Mouse (Mus musculus): ENCODE data around the gene Myh13.

The Myh13 gene

DNA sequence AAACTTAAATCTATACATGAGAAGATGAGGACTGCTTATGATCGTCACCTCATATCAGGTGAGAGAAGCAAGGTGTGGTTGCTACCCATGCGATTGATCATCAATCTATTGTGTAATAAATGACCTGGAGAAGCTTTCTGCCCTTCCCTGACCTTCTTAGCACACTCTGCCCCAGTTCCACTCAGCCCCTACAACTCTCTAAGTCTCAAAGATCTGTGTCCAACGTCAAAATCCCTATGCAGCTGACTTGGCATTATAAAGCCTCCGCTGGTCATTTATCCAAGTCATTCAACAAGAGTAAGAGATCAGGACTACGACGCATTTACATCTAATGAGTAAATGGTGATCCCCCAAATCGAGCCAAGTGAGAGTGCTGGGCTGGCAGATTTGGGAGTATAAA is at the start of gene Myh13:
TSS of gene Myh13 (plus strand) at position 301 of the 400 bp plus-strand sequence.
- no peak for DNase-seq (ENCODE audit: inconsistent age in 2 of 2, low spot score in 1 of 2)

DNA sequence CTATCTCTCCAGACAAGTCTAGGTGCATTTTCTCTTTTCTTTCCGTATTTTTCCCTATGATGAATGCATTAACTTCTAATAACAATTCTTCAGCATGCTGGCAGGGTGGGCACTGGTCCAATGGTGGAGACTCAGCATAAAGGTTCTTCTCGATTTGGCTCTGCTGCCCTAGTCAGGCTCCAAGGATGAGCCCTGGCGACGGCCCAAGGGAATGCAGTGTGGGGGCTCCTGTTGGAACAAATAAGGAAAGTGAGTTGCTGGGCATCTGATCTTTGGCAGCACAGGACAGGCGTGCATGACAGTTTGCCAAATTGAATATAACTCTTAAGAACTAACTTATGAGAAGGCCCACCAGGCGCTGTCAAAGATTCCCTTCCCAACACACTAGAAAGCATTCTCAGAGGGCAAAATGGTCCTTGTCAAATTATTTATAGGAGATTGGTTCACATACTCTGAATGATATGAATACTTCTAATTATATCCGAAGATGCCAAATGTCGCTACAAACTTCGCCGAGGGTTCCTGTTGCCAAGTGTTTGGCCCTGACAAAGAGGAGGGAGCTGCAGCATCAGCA is 44.8 kb upstream of the Myh13 start, which contains the start of gene Myh8:
TSS of gene Myh8 (plus strand) at position 524 of the 574 bp plus-strand sequence.
- DNase-seq (ENCODE audit: inconsistent age in 2 of 2, low spot score in 1 of 2) = peak in 1 of 2 experiments; percentile 20

DNA sequence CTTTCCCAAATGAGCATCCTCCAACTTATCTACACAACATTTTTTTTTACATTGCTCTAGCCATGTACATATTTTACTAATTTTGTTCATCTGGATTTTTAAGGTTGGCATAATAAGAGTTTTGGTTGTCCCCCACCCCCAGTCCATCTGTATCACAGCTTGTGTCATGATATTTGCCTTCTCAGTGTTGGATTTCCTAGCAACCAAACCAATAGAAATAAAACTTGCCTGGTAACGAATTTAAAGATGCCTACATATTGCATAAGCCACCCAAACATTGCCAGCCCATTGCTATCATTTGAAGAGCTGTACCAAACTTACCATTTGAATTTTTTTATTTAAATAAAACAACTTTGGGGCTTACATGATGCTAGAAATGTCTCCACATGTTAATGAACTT is 28.0 kb upstream of the Myh13 start:
- no peak for DNase-seq (ENCODE audit: inconsistent age in 2 of 2, low spot score in 1 of 2)

- peak; percentile 6 to 53 for DNase-seq (ENCODE audit: inconsistent age in 2 of 2, low spot score in 1 of 2)
These were observed 7.6 kb upstream of the Myh13 start for GRCm38 (mm10) chr11:67313733-67314452.

- no peak for DNase-seq (ENCODE audit: inconsistent age in 2 of 2, low spot score in 1 of 2)
These were observed 5.1 kb downstream of the Myh13 start for GRCm38 (mm10) chr11:67326536-67326935.

GRCm38 (mm10) chr11:67344556-67344955 is 23.1 kb downstream of the Myh13 start:
- DNase-seq (ENCODE audit: inconsistent age in 2 of 2, low spot score in 1 of 2) = no peak

DNA sequence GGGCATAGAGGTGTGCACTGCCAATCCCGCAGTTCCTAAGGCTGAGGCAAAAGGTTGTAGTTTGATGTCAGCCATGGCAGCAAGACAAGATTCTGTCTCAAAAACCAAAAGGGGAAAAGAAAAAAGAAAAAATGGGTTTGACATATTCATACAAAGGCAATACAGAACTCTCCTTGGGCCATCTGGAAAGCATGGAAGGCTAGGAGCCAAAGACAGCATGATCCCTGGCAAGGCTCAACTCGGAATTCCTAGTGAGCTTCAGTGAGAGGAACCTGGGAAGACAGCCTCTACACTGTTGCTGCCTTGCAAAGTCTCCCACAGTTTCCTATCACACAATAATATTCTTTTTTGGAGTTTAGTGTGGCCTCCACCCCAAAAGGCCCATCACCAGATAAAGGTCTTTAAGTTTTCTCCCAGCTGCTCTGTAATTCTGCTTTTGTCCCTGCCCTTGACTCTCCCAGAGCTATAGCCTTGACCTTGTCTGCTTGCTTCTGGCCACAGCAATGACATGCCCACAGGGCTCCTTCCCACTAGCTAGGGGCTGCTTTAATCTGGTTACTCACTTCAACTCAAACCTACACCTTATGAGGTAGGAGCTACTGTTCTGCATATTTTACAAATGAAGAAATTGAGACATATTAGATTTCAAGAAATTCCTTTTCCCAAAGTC is 23.9 kb downstream of the Myh13 start:
- no peak for DNase-seq (ENCODE audit: inconsistent age in 2 of 2, low spot score in 1 of 2)

DNA sequence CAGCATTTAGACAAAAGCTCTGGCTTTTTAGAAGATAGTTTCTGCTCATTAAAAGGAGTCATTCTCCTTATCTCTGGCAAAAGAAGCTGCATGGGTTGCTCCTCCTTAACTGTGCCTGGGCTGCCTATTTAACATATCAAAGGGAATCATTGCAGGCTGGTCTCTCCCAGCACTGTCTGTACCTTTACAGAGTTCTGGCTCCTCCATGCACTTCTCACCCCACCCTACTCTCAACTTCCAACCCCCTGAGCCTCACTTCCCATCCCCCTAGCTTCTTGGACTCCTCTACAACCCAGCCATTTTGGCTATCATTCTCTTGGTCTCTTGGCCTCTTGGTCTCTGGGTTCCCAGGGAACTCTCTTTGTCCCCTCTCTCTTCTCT is 24.4 kb downstream of the Myh13 start:
- no peak for DNase-seq (ENCODE audit: inconsistent age in 2 of 2, low spot score in 1 of 2)

DNA sequence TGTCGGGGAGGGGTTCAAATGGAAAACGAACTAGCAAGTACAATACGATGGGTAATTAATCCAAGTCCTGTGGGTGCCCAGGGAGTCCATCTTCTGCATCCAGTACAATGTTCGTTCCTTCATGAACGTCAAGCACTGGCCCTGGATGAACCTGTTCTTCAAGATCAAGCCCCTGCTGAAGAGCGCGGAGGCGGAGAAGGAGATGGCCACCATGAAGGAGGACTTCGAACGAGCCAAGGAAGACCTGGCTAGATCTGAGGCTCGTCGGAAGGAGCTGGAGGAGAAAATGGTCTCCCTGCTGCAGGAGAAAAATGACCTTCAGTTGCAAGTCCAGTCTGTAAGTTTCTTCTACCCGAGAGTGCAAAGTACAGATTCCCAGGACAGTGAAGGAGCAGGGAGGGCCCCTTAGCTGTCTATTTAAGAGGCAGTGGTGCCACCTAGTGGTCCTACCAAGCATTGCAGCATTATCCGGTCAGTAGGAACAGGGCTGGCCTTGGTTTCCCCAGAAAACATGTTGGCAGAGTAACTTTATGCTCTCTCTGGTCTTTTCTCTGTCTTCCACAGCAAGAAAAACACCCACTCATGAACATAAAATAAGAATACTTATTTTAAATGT is 28.8 kb downstream of the Myh13 start:
- DNase-seq (ENCODE audit: inconsistent age in 2 of 2, low spot score in 1 of 2) = peak; percentile 63 to 91

GRCm38 (mm10) chr11:67353011-67353410 is 31.6 kb downstream of the Myh13 start:
- no peak for DNase-seq (ENCODE audit: inconsistent age in 2 of 2, low spot score in 1 of 2)

- DNase-seq (ENCODE audit: inconsistent age in 2 of 2, low spot score in 1 of 2) = no peak
These were observed 36.6 kb downstream of the Myh13 start for GRCm38 (mm10) chr11:67358031-67358430.

- peak in 1 of 2 experiments; percentile 34 for DNase-seq (ENCODE audit: inconsistent age in 2 of 2, low spot score in 1 of 2)
These were observed 40.8 kb downstream of the Myh13 start for GRCm38 (mm10) chr11:67362236-67362635.

DNA sequence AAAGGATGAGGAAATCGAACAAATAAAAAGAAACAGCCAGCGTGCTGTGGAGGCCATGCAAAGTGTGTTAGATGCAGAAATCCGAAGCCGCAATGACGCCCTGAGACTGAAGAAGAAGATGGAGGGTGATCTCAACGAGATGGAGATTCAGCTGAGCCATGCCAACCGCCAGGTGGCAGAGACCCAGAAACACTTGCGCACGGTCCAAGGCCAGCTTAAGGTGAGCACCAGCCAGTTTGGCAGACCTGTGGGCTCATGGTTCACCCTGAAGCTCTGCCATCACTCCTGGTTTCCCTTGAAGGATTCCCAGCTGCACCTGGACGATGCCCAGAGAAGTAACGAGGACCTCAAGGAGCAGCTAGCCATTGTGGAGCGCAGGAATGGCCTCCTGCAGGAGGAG is 43.1 kb downstream of the Myh13 start:
- DNase-seq (ENCODE audit: inconsistent age in 2 of 2, low spot score in 1 of 2) = no peak

DNA sequence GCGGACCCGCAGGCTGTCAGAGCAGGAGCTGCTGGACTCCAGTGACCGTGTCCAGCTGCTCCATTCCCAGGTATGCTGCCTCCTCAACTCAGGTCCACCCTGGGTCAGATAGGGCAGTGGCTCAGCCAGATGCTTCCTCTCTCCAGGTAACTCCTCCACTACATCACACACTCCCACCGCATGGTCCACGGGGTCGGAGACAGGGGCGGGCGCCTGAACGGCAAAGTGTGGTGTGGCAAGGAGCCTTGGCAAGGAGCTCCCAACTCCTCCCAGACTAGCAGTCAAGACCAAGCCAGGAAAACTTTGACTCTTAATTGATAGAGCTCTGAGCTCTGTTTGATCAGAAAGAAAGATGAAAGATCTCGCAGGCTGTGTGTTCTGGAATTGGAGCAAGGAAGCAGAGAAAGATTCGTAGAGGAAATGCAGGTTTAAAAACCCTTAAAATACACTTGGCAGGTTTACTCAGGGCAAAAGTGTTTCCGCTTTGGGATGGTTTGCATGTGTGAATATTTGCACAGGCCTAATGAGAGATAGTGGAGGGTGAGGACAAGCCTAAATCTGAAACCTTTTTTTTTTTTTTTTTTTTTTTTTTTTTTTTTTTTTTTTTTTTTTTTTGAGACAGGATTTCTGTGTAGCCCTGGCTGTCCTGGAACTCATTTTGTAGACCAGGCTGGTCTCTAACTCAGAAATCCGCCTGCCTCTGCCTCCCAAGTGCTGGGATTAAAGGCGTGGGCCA is 43.7 kb downstream of the Myh13 start:
- no peak for DNase-seq (ENCODE audit: inconsistent age in 2 of 2, low spot score in 1 of 2)

DNA sequence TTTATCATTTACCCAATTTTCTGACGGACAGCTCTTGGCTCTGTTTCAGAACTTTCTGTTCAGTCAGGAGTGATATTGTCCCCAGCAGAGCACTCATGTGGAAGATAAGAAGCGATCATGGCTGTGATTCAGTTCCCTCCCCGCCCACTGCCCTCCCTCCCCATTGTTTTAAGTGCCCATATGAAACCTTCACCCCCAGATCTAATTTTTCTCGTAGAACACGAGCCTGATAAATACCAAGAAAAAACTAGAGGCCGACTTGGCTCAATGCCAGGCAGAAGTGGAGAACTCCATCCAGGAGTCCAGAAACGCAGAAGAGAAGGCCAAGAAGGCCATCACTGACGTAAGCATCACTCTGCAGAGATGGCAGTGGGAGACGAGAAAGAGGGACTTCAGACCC is 45.5 kb downstream of the Myh13 start:
- DNase-seq (ENCODE audit: inconsistent age in 2 of 2, low spot score in 1 of 2) = no peak

DNA sequence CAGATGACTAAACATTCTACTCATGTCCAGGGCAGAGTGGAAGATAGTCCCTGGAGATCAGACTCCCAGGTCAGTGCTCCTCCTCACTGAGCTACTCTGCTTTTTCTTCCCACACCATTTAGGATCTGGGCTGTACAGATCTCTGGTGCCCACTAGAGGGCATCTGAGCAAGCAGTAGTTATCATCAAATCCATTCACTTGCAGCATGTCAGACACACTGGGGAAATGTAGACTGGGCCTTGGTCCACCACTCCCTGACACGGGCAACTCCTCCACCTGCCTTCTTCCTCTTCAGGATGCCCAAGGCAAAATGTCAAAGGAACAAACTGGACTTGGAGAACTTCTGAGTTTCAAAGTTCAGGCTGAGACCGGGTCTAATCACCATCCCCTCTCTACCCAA is 51.9 kb downstream of the Myh13 start:
- DNase-seq (ENCODE audit: inconsistent age in 2 of 2, low spot score in 1 of 2) = peak; percentile 40 to 77

DNA sequence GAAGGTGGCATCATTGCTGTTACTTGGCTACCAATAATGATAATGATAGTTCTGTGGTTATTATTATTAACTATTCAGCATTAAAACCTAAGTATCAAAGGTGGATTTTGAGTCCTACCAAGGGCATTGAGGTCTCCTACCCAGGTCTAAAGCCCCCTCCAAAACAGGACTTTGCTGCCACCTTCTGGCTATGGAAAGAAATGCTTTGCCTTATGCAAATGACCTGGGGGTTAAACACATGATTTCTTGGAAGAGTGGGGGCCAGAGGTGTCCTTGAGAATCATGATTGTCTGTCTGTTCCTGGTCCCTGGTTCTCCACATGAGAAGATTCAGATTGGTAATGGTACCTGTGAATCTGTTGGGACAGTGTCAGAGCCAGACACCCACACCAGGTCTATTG is 54.9 kb downstream of the Myh13 start:
- peak in 1 of 2 experiments; percentile 56 for DNase-seq (ENCODE audit: inconsistent age in 2 of 2, low spot score in 1 of 2)

DNA sequence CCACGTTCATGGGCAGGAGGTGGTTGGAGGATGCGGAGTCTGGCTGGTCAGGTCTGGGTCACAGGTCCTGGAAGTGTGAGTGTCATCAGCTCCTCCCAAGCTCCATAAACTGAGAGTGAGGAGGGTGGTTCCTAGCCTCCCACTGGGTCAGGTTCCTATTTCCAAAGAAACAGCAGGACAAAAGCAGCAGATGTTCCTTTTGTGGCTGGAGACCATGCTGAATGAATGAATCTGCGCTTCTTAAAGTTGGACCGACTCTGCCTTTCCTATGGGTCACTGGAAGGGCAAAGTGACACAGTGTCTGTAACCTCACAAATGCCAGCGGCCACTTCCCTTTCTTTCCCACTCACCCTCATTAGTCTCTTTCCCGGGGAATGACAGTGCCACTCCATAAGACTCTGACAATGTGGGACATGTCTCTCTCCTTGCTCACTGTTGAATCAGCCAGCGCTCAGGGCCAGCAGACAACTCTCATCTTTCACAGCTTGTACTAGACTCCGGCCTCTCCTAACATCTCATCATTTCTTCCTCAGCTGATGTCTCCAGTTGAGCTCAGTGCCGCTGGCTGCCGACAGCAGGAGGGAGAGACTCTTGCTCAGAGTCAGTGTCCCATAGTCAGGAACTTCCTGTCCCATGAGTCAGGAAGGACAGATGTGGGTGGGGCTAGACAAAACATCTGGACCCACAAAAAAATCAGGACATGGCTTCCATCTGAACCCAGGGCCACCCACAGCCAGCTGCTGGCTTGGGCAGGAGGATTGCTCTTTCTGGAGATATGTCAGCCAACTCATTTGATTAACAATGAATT is 58.4 kb downstream of the Myh13 start:
- peak; percentile 24 to 43 for DNase-seq (ENCODE audit: inconsistent age in 2 of 2, low spot score in 1 of 2)

DNA sequence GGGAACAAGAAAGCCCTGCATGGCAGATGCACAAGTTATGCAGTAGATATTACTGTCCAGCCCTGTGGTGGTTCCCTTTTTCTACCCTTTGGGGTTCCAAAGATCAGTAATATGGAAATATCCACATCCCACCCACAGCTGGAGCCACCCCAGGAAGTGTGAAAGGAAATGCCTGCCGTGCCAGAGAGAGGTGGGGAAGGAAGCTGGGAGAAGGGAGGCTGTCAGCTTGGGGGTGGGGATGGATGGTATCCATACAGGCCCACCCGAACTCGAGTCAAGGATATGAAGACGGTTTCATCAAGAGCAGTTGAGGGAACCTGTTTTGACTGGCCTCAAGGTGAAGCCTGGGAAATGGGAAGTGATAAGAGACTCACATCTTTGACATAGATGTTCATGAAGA is 60.4 kb downstream of the Myh13 start:
- DNase-seq (ENCODE audit: inconsistent age in 2 of 2, low spot score in 1 of 2) = peak in 1 of 2 experiments; percentile 42

DNA sequence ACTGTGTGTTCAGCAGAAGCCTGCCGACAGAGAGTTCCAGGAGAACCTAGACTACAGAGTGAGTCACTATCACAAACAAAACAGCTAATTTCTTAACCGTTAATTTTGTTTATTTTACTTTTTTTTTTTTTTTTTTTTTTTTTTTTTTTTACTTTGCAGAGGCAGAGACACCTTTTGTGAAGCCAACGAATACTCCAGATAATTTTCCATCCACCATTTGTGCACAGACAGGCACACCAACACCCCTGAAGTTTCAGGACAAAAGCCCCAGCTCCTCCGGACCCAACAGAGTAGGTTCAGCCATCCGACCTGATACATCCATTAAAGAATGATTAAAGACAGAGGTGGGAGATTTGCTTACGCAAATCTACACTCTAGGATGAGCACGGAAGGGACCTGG is 63.2 kb downstream of the Myh13 start:
- no peak for DNase-seq (ENCODE audit: inconsistent age in 2 of 2, low spot score in 1 of 2)
